Mouse (Mus musculus) thymus, adult 2 months (tissue): ENCODE measurements at regions not wholly inside any gene's neighbourhood (a gene's known extent, or its start where the extent isn't known, plus 50 kb on each side); places are given as distances from the start of the nearest gene placed in this dataset.

Source experiments
- DNase-seq: peaks from one replicate; pipeline ENCODE4 v3.0.0; 2021
- H3K27ac ChIP-seq: fragments of 200-500 bp; 2 replicates; pipeline ENCODE4 v1.5.1; 2012; ENCODE audit warnings: low read length, control low read depth; ENCODE audit not compliant: control insufficient read depth, insufficient read depth
- H3K27me3 ChIP-seq: fragments of 200-500 bp; 2 replicates; pipeline ENCODE4 v1.6.1; 2012; ENCODE audit warnings: mild to moderate bottlenecking, low read length, moderate library complexity, mixed read lengths; ENCODE audit not compliant: control insufficient read depth, insufficient read depth
- H3K36me3 ChIP-seq: fragments of 200-500 bp; 2 replicates; pipeline ENCODE4 v1.6.1; 2012; ENCODE audit warnings: mild to moderate bottlenecking, low read length, moderate library complexity; ENCODE audit not compliant: control insufficient read depth, insufficient read depth
- H3K4me1 ChIP-seq: fragments of 200-500 bp; replicated peaks from 2 replicates; pipeline ENCODE4 v1.6.1; 2012; ENCODE audit warnings: low read length; ENCODE audit not compliant: control insufficient read depth, insufficient read depth
- H3K4me3 ChIP-seq: fragments of 200-500 bp; 2 replicates; pipeline ENCODE4 v1.5.1; 2012; ENCODE audit warnings: mild to moderate bottlenecking, low read length, control low read depth, moderate library complexity; ENCODE audit not compliant: control insufficient read depth, insufficient read depth
- CTCF ChIP-seq: fragments of 200-500 bp; IDR thresholded peaks from 2 replicates; pipeline ENCODE4 v1.5.1; 2012; ENCODE audit warnings: mild to moderate bottlenecking, control low read depth, low read length, moderate library complexity, borderline replicate concordance; ENCODE audit not compliant: control insufficient read depth, poor library complexity, insufficient read depth; ENCODE audit errors: extremely low read depth
- POLR2A ChIP-seq: fragments of 200-500 bp; IDR thresholded peaks from 2 replicates; pipeline ENCODE4 v1.6.1; 2012; ENCODE audit warnings: mild to moderate bottlenecking, low read length, control low read depth, moderate library complexity; ENCODE audit not compliant: control insufficient read depth, poor library complexity, insufficient read depth; ENCODE audit errors: extremely low read depth
- WGBS: fragments of 180-500 bp; shearing (Covaris S2); methylation state at CpG from one replicate; pipeline ENCODE4 v1.1.7; 2018; 5-methylcytosine and 5-hydroxymethylcytosine counted together

DNA sequence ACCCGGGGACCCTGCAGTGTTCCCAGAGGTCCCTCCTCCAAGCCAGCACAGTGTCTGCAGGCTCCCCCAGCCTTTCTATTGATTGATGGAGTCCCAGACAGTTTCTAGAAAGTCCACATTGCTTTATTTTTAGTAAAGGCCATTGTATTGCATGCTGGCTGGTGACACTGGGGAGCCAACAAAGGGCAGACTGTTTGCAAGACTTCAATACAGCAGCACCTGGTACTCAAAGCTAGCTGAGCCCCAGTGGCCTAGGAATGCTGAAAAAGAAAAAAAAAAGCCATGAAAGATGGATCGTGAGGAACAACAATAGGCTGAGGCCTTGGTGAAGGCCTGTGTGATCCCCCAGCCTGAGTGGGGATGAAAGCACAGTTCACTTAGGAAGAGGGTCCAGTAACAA, 336.6 kb downstream of the Tns1 start:
- WGBS = 89% methylated on average over 2 of the region's 2 CpGs
- TF ChIP-seq CTCF (no peak), POLR2A (no peak)
- H3K27ac ChIP-seq = no peak overlapping the region

DNA sequence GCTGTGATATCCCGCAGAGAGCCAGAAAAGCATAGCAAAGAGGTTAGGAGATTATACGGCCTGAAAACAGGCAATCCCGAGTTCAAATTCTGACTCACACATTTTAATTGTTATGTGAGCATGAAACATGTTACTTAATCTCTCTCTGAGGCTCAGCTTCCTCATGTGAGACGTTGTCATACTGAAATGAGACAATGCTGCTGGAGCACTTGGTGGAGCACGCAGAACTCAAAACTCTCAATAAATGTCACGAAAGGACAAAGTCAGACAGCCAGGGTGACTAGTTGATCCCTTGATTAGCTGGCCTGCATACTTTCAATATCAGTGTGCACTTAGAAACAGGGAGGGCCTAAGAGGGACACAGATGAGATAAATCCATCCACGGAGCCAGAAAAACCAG, 337.0 kb downstream of the Tns1 start:
- WGBS = 91% methylated on average over 7 of the region's 7 CpGs
- no peaks in the 10 kb centered on the region for H3K27me3 ChIP-seq
- DNase-seq = no peak
- no peaks in the 10 kb centered on the region for H3K4me1 ChIP-seq
- H3K36me3 ChIP-seq = no peaks in the 10 kb centered on the region
- no peak overlapping the region for H3K4me3 ChIP-seq
- no peak for TF ChIP-seq CTCF
- TF ChIP-seq POLR2A = no peak
- no peak overlapping the region for H3K27ac ChIP-seq

More for the DNA sequence above, 336.6 kb downstream of the Tns1 start:
- DNase-seq = no peak
- Histone ChIP-seq H3K4me3 (no peak overlapping the region), H3K27me3 (no peaks in the 10 kb centered on the region), H3K4me1 (no peaks in the 10 kb centered on the region), H3K36me3 (no peaks in the 10 kb centered on the region)

DNA sequence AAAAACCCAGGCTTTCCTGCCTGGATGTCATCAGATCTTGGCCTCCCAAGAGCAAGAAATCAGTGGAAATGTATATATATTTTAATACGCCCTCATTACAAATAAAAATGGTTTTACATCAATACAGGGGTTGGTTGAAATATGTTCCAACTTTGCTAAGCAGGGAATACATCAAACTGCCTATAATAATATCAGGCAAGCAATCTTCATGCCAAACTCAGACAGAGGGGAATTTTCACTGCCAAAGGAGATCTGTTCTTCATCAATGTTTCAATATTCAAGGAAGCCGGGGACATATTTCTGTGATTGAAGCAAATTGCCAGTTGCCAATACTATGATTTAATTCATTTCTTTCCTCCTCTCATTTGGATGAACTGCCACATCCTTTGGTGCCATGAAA, 340.9 kb downstream of the Tns1 start:
- no peak overlapping the region for H3K27ac ChIP-seq
- DNase-seq = no peak
- H3K4me1 ChIP-seq = no peaks in the 10 kb centered on the region
- H3K4me3 ChIP-seq = no peak overlapping the region
- 94% methylated on average over 2 of the region's 2 CpGs for WGBS
- no peak for TF ChIP-seq POLR2A
- no peaks in the 10 kb centered on the region for H3K36me3 ChIP-seq
- H3K27me3 ChIP-seq = no peaks in the 10 kb centered on the region

DNA sequence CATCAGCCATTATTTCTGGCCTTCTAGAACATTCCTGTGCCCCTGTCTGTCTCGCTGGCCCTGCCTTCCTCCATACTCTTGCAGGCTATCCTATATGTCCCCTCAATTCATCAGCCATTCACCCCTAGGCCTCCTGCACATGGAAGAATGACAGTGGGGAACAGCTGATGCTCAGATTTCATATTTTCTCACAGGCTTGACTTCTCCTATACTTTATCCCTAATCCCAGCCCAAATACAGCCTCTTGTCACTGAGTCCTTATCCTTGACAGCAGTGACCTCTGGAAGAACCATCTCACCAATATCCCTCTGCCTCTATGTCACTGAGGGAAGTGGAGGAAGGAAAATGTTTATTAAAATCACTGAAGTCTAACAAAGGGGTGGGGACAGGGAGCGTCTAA, 341.4 kb downstream of the Tns1 start:
- H3K4me1 ChIP-seq = no peaks in the 10 kb centered on the region
- TF ChIP-seq CTCF (no peak), POLR2A (no peak)
- H3K4me3 ChIP-seq = no peak overlapping the region
- 93% methylated on average over 2 of the region's 2 CpGs for WGBS
- H3K27ac ChIP-seq = no peak overlapping the region
- DNase-seq = no peak
- H3K27me3 ChIP-seq = no peaks in the 10 kb centered on the region
- no peaks in the 10 kb centered on the region for H3K36me3 ChIP-seq

DNA sequence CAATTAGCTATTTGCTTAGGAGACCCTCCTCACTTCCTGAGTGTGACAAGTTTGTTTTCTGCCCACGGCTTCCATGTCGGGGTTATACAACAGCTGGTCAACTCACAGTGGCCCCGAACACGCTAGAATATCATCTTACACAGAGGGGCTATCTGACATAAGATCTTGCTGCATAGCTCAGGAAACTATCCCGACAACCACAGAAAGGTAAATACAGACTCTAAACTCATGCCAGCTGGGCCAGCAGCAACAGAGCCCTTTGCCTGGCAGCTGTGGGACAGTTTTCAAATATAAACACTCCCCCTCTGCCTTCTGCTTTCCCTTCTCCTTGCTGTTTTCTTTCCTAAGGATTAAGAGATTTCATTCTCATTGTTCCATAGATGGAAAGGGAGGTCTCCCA, 352.5 kb downstream of the Tns1 start:
- Histone ChIP-seq H3K4me3 (no peak overlapping the region), H3K27ac (no peak overlapping the region), H3K4me1 (no peaks in the 10 kb centered on the region), H3K27me3 (no peaks in the 10 kb centered on the region), H3K36me3 (no peaks in the 10 kb centered on the region)
- no peak for DNase-seq
- WGBS = 35% methylated on average over 5 of the region's 5 CpGs
- TF ChIP-seq POLR2A (no peak), CTCF (no peak)

DNA sequence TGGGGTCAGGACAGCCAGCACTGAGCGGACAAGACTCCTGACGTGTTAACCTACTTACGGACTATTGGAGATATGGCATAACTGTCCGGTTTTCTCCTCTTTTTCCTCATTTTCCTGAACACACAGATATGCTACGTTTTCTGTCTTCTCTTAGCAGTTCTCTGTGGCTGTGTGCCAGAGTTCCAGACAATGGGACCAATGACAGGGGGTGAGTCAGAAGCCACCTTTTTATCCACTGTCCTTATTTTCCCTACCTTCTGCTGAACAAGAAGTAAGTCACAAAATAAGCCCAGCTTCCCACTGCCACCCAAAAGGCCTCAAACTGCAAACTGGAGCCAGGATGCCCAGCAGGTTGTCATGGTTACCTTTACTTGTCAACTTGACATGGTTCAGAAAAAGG, 353.6 kb downstream of the Tns1 start:
- DNase-seq = no peak
- Histone ChIP-seq H3K27ac (no peak overlapping the region), H3K4me1 (no peaks in the 10 kb centered on the region), H3K27me3 (no peaks in the 10 kb centered on the region), H3K36me3 (no peaks in the 10 kb centered on the region), H3K4me3 (no peak overlapping the region)
- TF ChIP-seq POLR2A (no peak), CTCF (no peak)
- WGBS = 93% methylated on average over 5 of the region's 5 CpGs

DNA sequence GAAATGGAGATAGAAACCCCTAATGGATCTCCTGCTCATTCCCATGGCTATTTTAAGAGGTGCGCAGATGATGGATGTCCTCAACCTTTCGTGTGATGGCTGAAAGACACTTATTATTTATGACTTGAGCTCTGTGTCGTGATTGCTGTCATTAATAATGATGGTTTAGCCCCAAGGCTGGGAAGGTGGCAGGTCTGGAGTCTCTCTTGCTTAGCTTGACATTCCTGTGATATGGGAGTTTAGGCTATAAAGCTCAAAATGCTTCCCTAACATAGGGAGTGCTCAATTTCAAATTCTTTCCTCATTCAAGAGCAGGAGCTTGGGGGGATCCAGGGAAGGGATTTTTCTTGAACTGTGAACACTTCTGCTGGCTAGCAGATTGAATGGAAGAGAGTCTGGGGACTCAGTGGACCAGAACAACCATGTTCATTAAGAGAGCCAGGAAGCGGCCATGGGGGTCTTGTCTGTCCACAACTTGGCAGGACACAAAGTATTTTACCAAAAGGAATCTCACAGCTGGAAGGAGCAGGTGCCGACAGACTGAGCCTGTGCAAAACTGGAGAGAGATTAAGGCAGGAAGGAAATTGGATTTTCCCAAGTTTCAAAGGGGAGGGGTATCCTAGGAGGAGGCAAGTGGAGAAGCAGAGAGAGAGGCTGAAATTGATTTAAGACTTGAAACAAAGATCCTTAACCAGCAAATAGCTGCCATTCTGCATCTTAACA, 359.5 kb downstream of the Tns1 start:
- WGBS = 76% methylated on average over 5 of the region's 5 CpGs
- H3K27me3 ChIP-seq = no peaks in the 10 kb centered on the region
- TF ChIP-seq CTCF (no peak), POLR2A (no peak)
- H3K4me3 ChIP-seq = no peak overlapping the region
- no peaks in the 10 kb centered on the region for H3K4me1 ChIP-seq
- H3K27ac ChIP-seq = no peak overlapping the region
- DNase-seq = no peak
- no peaks in the 10 kb centered on the region for H3K36me3 ChIP-seq
